Mouse (Mus musculus): ENCODE results near the gene Rab5c. TPM values are rescaled to one million over a fixed set of nuclear protein-coding genes. Genes with fewer than 3 reads are reported as not detected.

Rab5c gene
- polyA plus RNA-seq, 1 experiment from 2014 or later = 34.7 TPM

GRCm38 (mm10) chr11:100766726-100767125 lies 28.7 kb upstream of the Rab5c start:
- Histone ChIP-seq H3K36me3 (ENCODE audit: insufficient read depth, low read length) (0 out of 2 replicates have a peak, but pooled peaks cover 4% of the 10 kb centered on the region), H3K9me3 (replicated peaks; ENCODE audit: low read length) (no peaks in the 10 kb centered on the region), H3K4me1 (replicated peaks; ENCODE audit: insufficient read depth, low read length) (0 out of 2 replicates have a peak, but pooled peaks cover 5% of the 10 kb centered on the region), H3K27me3 (ENCODE audit: insufficient read depth, low read length) (no peaks in the 10 kb centered on the region), H3K27ac (no peak overlapping the region), H3K9ac (ENCODE audit: low read depth, low read length) (no peak overlapping the region), H3K4me2 (ENCODE audit: low read length) (no peak overlapping the region), H3K4me3 (replicated peaks; ENCODE audit: low read depth, low read length) (no peak overlapping the region)
- 81% methylated on average over 9 of the region's 9 CpGs for WGBS
- DNase-seq (ENCODE audit: low spot score) (no peak), ATAC-seq (replicated peaks; ENCODE audit: low FRiP score, low read depth) (no peak)
- TF ChIP-seq CTCF (IDR thresholded peaks at IDR 0.05; ENCODE audit: low read depth) = no peak

- ATAC-seq (replicated peaks; ENCODE audit: low FRiP score, low read depth) = no peak
- Histone ChIP-seq H3K9me3 (replicated peaks; ENCODE audit: low read length) (no peaks in the 10 kb centered on the region), H3K9ac (ENCODE audit: low read depth, low read length) (no peak within 1 kb of the TSS), H3K4me1 (replicated peaks; ENCODE audit: insufficient read depth, low read length) (peaks cover 7% of the 10 kb centered on the region; the same call in 1 of the 2 replicates), H3K27ac (no peak within 1 kb of the TSS), H3K4me3 (replicated peaks; ENCODE audit: low read depth, low read length) (peak within 1 kb of the TSS; percentile 33), H3K27me3 (ENCODE audit: insufficient read depth, low read length) (peaks cover 8% of the 10 kb centered on the region), H3K36me3 (ENCODE audit: insufficient read depth, low read length) (0 out of 2 replicates have a peak, but pooled peaks cover 4% of the 10 kb centered on the region), H3K4me2 (ENCODE audit: low read length) (peak within 1 kb of the TSS; percentile 61)
- WGBS = 74% methylated on average over 7 of the region's 7 CpGs
- no peak for TF ChIP-seq CTCF (IDR thresholded peaks at IDR 0.05; ENCODE audit: low read depth)
- DNase-seq (ENCODE audit: low spot score) = no peak
Observed at GRCm38 (mm10) chr11:100762831-100763230, 24.8 kb upstream of the Rab5c start, which contains the start of gene Hcrt. TSS of gene Hcrt (minus strand) at chr11:100762931.

GRCm38 (mm10) chr11:100761547-100762045 lies 23.6 kb upstream of the Rab5c start:
- Histone ChIP-seq H3K9ac (ENCODE audit: low read depth, low read length) (no peak overlapping the region), H3K36me3 (ENCODE audit: insufficient read depth, low read length) (0 out of 2 replicates have a peak, but pooled peaks cover 1% of the 10 kb centered on the region), H3K4me3 (replicated peaks; ENCODE audit: low read depth, low read length) (peak overlapping the region; percentile 33), H3K27me3 (ENCODE audit: insufficient read depth, low read length) (peaks cover 8% of the 10 kb centered on the region), H3K9me3 (replicated peaks; ENCODE audit: low read length) (no peaks in the 10 kb centered on the region), H3K4me1 (replicated peaks; ENCODE audit: insufficient read depth, low read length) (peaks cover 7% of the 10 kb centered on the region; the same call in 1 of the 2 replicates), H3K4me2 (ENCODE audit: low read length) (peak overlapping the region; percentile 61), H3K27ac (no peak overlapping the region)
- DNase-seq (ENCODE audit: low spot score) (peak; percentile 92), ATAC-seq (replicated peaks; ENCODE audit: low FRiP score, low read depth) (peak; percentile 74; the same call in 1 of the 2 replicates)
- peak; percentile 80 for TF ChIP-seq CTCF (IDR thresholded peaks at IDR 0.05; ENCODE audit: low read depth)
- WGBS = under 1% methylated on average over 27 of the region's 27 CpGs

- Histone ChIP-seq H3K4me3 (replicated peaks; ENCODE audit: low read depth, low read length) (peak within 1 kb of the TSS; percentile 15), H3K9ac (ENCODE audit: low read depth, low read length) (no peak within 1 kb of the TSS), H3K27me3 (ENCODE audit: insufficient read depth, low read length) (peaks cover 8% of the 10 kb centered on the region), H3K4me2 (ENCODE audit: low read length) (peak within 1 kb of the TSS; percentile 48), H3K4me1 (replicated peaks; ENCODE audit: insufficient read depth, low read length) (peaks cover 7% of the 10 kb centered on the region; the same call in 1 of the 2 replicates), H3K36me3 (ENCODE audit: insufficient read depth, low read length) (no peaks in the 10 kb centered on the region), H3K27ac (no peak within 1 kb of the TSS), H3K9me3 (replicated peaks; ENCODE audit: low read length) (no peaks in the 10 kb centered on the region)
- WGBS = 2% methylated on average over 40 of the region's 51 CpGs
- DNase-seq (ENCODE audit: low spot score) (peak; percentile 37), ATAC-seq (replicated peaks; ENCODE audit: low FRiP score, low read depth) (no peak; the same call in 1 of the 2 replicates)
- peak; percentile 18; the same call in 1 of the 2 replicates for TF ChIP-seq CTCF (IDR thresholded peaks at IDR 0.05; ENCODE audit: low read depth)
Observed at GRCm38 (mm10) chr11:100759611-100760233, 21.7 kb upstream of the Rab5c start, which contains the start of gene Kcnh4. TSS of gene Kcnh4 (minus strand) at chr11:100759942.

- H3K27ac ChIP-seq = no peak overlapping the region
- TF ChIP-seq CTCF (IDR thresholded peaks at IDR 0.05; ENCODE audit: low read depth) = no peak
Observed at GRCm38 (mm10) chr11:100758707-100759610, 20.9 kb upstream of the Rab5c start.

GRCm38 (mm10) chr11:100757566-100757965 lies 19.6 kb upstream of the Rab5c start:
- DNase-seq (ENCODE audit: low spot score) (no peak), ATAC-seq (replicated peaks; ENCODE audit: low FRiP score, low read depth) (no peak)
- Histone ChIP-seq H3K27ac (no peak overlapping the region), H3K4me3 (replicated peaks; ENCODE audit: low read depth, low read length) (no peak overlapping the region), H3K4me1 (replicated peaks; ENCODE audit: insufficient read depth, low read length) (peaks cover 7% of the 10 kb centered on the region; the same call in 1 of the 2 replicates), H3K4me2 (ENCODE audit: low read length) (no peak overlapping the region), H3K36me3 (ENCODE audit: insufficient read depth, low read length) (no peaks in the 10 kb centered on the region), H3K27me3 (ENCODE audit: insufficient read depth, low read length) (peaks cover 8% of the 10 kb centered on the region), H3K9me3 (replicated peaks; ENCODE audit: low read length) (no peaks in the 10 kb centered on the region), H3K9ac (ENCODE audit: low read depth, low read length) (no peak overlapping the region)
- TF ChIP-seq CTCF (IDR thresholded peaks at IDR 0.05; ENCODE audit: low read depth) = no peak
- 87% methylated on average over 12 of the region's 12 CpGs for whole genome bisulfite sequencing

More at GRCm38 (mm10) chr11:100758707-100759610, 20.9 kb upstream of the Rab5c start:
- peaks cover 8% of the 10 kb centered on the region for H3K27me3 ChIP-seq (ENCODE audit: insufficient read depth, low read length)
- 2% methylated on average over 35 of the region's 35 CpGs for WGBS
- H3K9me3 ChIP-seq (replicated peaks; ENCODE audit: low read length) = no peaks in the 10 kb centered on the region
- H3K9ac ChIP-seq (ENCODE audit: low read depth, low read length) = no peak overlapping the region
- peaks cover 7% of the 10 kb centered on the region; the same call in 1 of the 2 replicates for H3K4me1 ChIP-seq (replicated peaks; ENCODE audit: insufficient read depth, low read length)
- peak overlapping the region; percentile 15 for H3K4me3 ChIP-seq (replicated peaks; ENCODE audit: low read depth, low read length)
- DNase-seq (ENCODE audit: low spot score) = peak; percentile 77
- peak overlapping the region; percentile 48 for H3K4me2 ChIP-seq (ENCODE audit: low read length)
- no peaks in the 10 kb centered on the region for H3K36me3 ChIP-seq (ENCODE audit: insufficient read depth, low read length)
- ATAC-seq (replicated peaks; ENCODE audit: low FRiP score, low read depth) = no peak
